Mouse (Mus musculus) lung, postnatal 0 days (tissue): ENCODE measurements at regions not wholly inside any gene's neighbourhood (a gene's known extent, or its start where the extent isn't known, plus 50 kb on each side); places are given as distances from the start of the nearest gene placed in this dataset.
A peak's percentile ranks its signal among the peaks of the same experiment; 100 is the strongest.

ENCODE experiments used
- ATAC-seq: fragments of 200-750 bp; cut with Nextera tagmentation; 2 replicates; pipeline ENCODE4 v1.8.0; 2017; ENCODE audit warnings: moderate library complexity
- DNase-seq: peaks from one replicate; pipeline ENCODE4 v3.0.0-alpha.2; 2016; ENCODE audit warnings: low spot score
- H3K27ac ChIP-seq: fragments of 300-500 bp; sonication (generic); 2 replicates; pipeline ENCODE4 v1.5.1; 2014; ENCODE audit warnings: antibody characterized with exemption, mild to moderate bottlenecking, low read length, mixed read lengths
- H3K27me3 ChIP-seq: fragments of 300-500 bp; sonication (generic); replicated peaks from 2 replicates; pipeline ENCODE4 v1.6.1; 2014; ENCODE audit warnings: low read length, mixed read lengths; ENCODE audit not compliant: insufficient read depth
- H3K36me3 ChIP-seq: fragments of 300-500 bp; sonication (generic); 2 replicates; pipeline ENCODE4 v1.6.1; 2014; ENCODE audit warnings: low read length, mixed read lengths; ENCODE audit not compliant: insufficient read depth
- H3K4me1 ChIP-seq: fragments of 300-500 bp; sonication (generic); 2 replicates; pipeline ENCODE4 v1.6.1; 2014; ENCODE audit warnings: antibody characterized with exemption, low read depth, low read length, mixed read lengths; ENCODE audit not compliant: insufficient read depth
- H3K4me2 ChIP-seq: fragments of 300-500 bp; sonication (generic); replicated peaks from 2 replicates; pipeline ENCODE4 v1.6.1; 2014; ENCODE audit warnings: low read depth, mild to moderate bottlenecking, low read length, moderate library complexity, mixed read lengths
- H3K4me3 ChIP-seq: fragments of 300-500 bp; sonication (generic); 2 replicates; pipeline ENCODE4 v1.5.1; 2014; ENCODE audit warnings: low read depth, low read length
- H3K9ac ChIP-seq: fragments of 300-500 bp; sonication (generic); replicated peaks from 2 replicates; pipeline ENCODE4 v1.6.1; 2014; ENCODE audit warnings: low read depth, mild to moderate bottlenecking
- H3K9me3 ChIP-seq: fragments of 300-500 bp; sonication (generic); 2 replicates; pipeline ENCODE4 v1.6.1; 2016; ENCODE audit warnings: low read length, mixed read lengths
- CTCF ChIP-seq: IDR thresholded peaks from 2 replicates; pipeline ENCODE4 v1.5.1; 2016; ENCODE audit warnings: antibody characterized with exemption, mild to moderate bottlenecking
- EP300 ChIP-seq: IDR thresholded peaks from 2 replicates; pipeline ENCODE4 v1.6.1; 2016; ENCODE audit warnings: antibody characterized with exemption, mild to moderate bottlenecking, control low read depth
- WGBS: fragments of 180-500 bp; shearing (Covaris S2); extraction: QIAGEN DNeasy Blood & Tissue Kit; methylation state at CpG from one replicate; pipeline ENCODE4 v1.1.7; 2014; 5-methylcytosine and 5-hydroxymethylcytosine counted together

GRCm38 (mm10) chr12:118410917-118411316 is 109.7 kb upstream of the Sp4 start:
- Histone ChIP-seq H3K27ac (no peak overlapping the region), H3K9me3 (no peaks in the 10 kb centered on the region), H3K36me3 (no peaks in the 10 kb centered on the region), H3K4me1 (no peaks in the 10 kb centered on the region), H3K9ac (no peak overlapping the region), H3K4me2 (no peak overlapping the region), H3K4me3 (no peak overlapping the region), H3K27me3 (no peaks in the 10 kb centered on the region)
- no peak for TF ChIP-seq EP300
- TF ChIP-seq CTCF, result no peak
- DNase-seq (no peak), ATAC-seq (no peak)

- no peak overlapping the region for H3K4me3 ChIP-seq
Measured at GRCm38 (mm10) chr12:118405135-118405534, 103.9 kb upstream of the Sp4 start.

GRCm38 (mm10) chr12:118404171-118404570 is 102.9 kb upstream of the Sp4 start:
- Histone ChIP-seq H3K27ac (no peak overlapping the region), H3K27me3 (no peaks in the 10 kb centered on the region), H3K36me3 (no peaks in the 10 kb centered on the region), H3K9ac (no peak overlapping the region), H3K9me3 (no peaks in the 10 kb centered on the region), H3K4me2 (no peak overlapping the region), H3K4me1 (peaks cover 4% of the 10 kb centered on the region), H3K4me3 (no peak overlapping the region)
- DNase-seq (no peak), ATAC-seq (no peak)
- TF ChIP-seq CTCF, result no peak
- no peak for TF ChIP-seq EP300
- WGBS, result 73% methylated on average over 5 of the region's 5 CpGs

More at GRCm38 (mm10) chr12:118405135-118405534, 103.9 kb upstream of the Sp4 start:
- H3K27ac ChIP-seq, result no peak overlapping the region
- TF ChIP-seq EP300, result no peak
- TF ChIP-seq CTCF, result no peak
- no peaks in the 10 kb centered on the region for H3K9me3 ChIP-seq
- no peak overlapping the region for H3K9ac ChIP-seq
- H3K4me2 ChIP-seq, result no peak overlapping the region
- H3K36me3 ChIP-seq, result no peaks in the 10 kb centered on the region
- H3K27me3 ChIP-seq, result no peaks in the 10 kb centered on the region
- peaks cover 4% of the 10 kb centered on the region for H3K4me1 ChIP-seq
- ATAC-seq, result no peak
- no peak for DNase-seq

GRCm38 (mm10) chr12:118403519-118404087 is 102.4 kb upstream of the Sp4 start:
- DNase-seq, result peak; percentile 54
- Histone ChIP-seq H3K27ac (no peak overlapping the region), H3K9me3 (no peaks in the 10 kb centered on the region), H3K36me3 (no peaks in the 10 kb centered on the region), H3K4me3 (no peak overlapping the region), H3K9ac (no peak overlapping the region), H3K4me1 (peaks cover 4% of the 10 kb centered on the region), H3K27me3 (no peaks in the 10 kb centered on the region), H3K4me2 (no peak overlapping the region)
- ATAC-seq, result peak; percentile 83
- TF ChIP-seq CTCF (no peak), EP300 (peak; percentile 95)
- 41% methylated on average over 4 of the region's 4 CpGs for WGBS

GRCm38 (mm10) chr12:118401377-118401776 is 100.1 kb upstream of the Sp4 start:
- DNase-seq (no peak), ATAC-seq (no peak)
- Histone ChIP-seq H3K9me3 (no peaks in the 10 kb centered on the region), H3K4me2 (no peak overlapping the region), H3K36me3 (no peaks in the 10 kb centered on the region), H3K4me3 (no peak overlapping the region), H3K4me1 (peaks cover 4% of the 10 kb centered on the region), H3K27me3 (no peaks in the 10 kb centered on the region), H3K9ac (no peak overlapping the region), H3K27ac (no peak overlapping the region)
- TF ChIP-seq CTCF, result no peak
- no peak for TF ChIP-seq EP300

- Histone ChIP-seq H3K27ac (no peak overlapping the region), H3K9ac (no peak overlapping the region), H3K4me1 (no peaks in the 10 kb centered on the region), H3K9me3 (no peaks in the 10 kb centered on the region), H3K36me3 (no peaks in the 10 kb centered on the region), H3K4me2 (no peak overlapping the region), H3K4me3 (no peak overlapping the region), H3K27me3 (no peaks in the 10 kb centered on the region)
- DNase-seq, result no peak
- no peak for TF ChIP-seq CTCF
- TF ChIP-seq EP300, result no peak
- ATAC-seq, result no peak
Measured at GRCm38 (mm10) chr12:118391654-118392053, 90.4 kb upstream of the Sp4 start.

GRCm38 (mm10) chr12:118381013-118381412 is 79.8 kb upstream of the Sp4 start:
- Histone ChIP-seq H3K4me1 (no peaks in the 10 kb centered on the region), H3K27ac (no peak overlapping the region), H3K4me3 (no peak overlapping the region), H3K27me3 (no peaks in the 10 kb centered on the region), H3K9me3 (no peaks in the 10 kb centered on the region), H3K9ac (no peak overlapping the region), H3K36me3 (no peaks in the 10 kb centered on the region), H3K4me2 (no peak overlapping the region)
- ATAC-seq (no peak), DNase-seq (no peak)
- TF ChIP-seq EP300, result no peak
- TF ChIP-seq CTCF, result no peak
- 86% methylated on average over 3 of the region's 3 CpGs for WGBS
